Mouse (Mus musculus): ENCODE measurements at regions not wholly inside any gene's neighbourhood (a gene's known extent, or its start where the extent isn't known, plus 50 kb on each side); places are given as distances from the start of the nearest gene placed in this dataset.

GRCm38 (mm10) chr1:193951936-193952335 is 581.8 kb upstream of the Camk1g start:
- TF ChIP-seq CTCF (IDR thresholded peaks at IDR 0.05; ENCODE audit: extremely low read depth, insufficient read depth, insufficient read length, insufficient replicate concordance) (no peak), POLR2A (IDR thresholded peaks at IDR 0.05; ENCODE audit: low read depth, low read length) (no peak)
